Mouse (Mus musculus) limb, embryonic 14.5 days (tissue): ENCODE measurements around the gene Cntn5. TPM values are rescaled to one million over a fixed set of nuclear protein-coding genes. Genes with fewer than 3 reads are reported as not detected.

ENCODE experiments used
- ATAC-seq: fragments of 200-750 bp; cut with Nextera tagmentation; 2 replicates; pipeline ENCODE4 v1.8.0; 2017; ENCODE audit warnings: low read depth, moderate number of reproducible peaks, moderate TSS enrichment; ENCODE audit not compliant: low FRiP score
- DNase-seq: peaks from one replicate; pipeline ENCODE4 v3.0.0-alpha.2; 2015; ENCODE audit warnings: low spot score
- H3K27ac ChIP-seq: fragments of 300-500 bp; sonication (generic); replicated peaks from 2 replicates; pipeline ENCODE4 v1.5.1; 2014; ENCODE audit warnings: low read depth, mild to moderate bottlenecking, low read length, moderate library complexity, mixed read lengths
- H3K27me3 ChIP-seq: fragments of 300-500 bp; sonication (generic); 2 replicates; pipeline ENCODE4 v1.6.1; 2014; ENCODE audit warnings: low read length, mixed read lengths; ENCODE audit not compliant: control insufficient read depth, insufficient read depth
- H3K36me3 ChIP-seq: fragments of 300-500 bp; sonication (generic); 2 replicates; pipeline ENCODE4 v1.6.1; 2014; ENCODE audit warnings: mild to moderate bottlenecking, low read length, moderate library complexity, mixed read lengths; ENCODE audit not compliant: control insufficient read depth, insufficient read depth
- H3K4me1 ChIP-seq: fragments of 300-500 bp; sonication (generic); 2 replicates; pipeline ENCODE4 v1.6.1; 2014; ENCODE audit warnings: antibody characterized with exemption, low read length, mixed read lengths; ENCODE audit not compliant: control insufficient read depth, insufficient read depth
- H3K4me2 ChIP-seq: fragments of 300-500 bp; sonication (generic); replicated peaks from 2 replicates; pipeline ENCODE4 v1.6.1; 2014; ENCODE audit warnings: low read depth, mild to moderate bottlenecking, low read length, moderate library complexity; ENCODE audit not compliant: severe bottlenecking
- H3K4me3 ChIP-seq: fragments of 300-500 bp; sonication (generic); replicated peaks from 2 replicates; pipeline ENCODE4 v1.5.1; 2014; ENCODE audit warnings: low read length
- H3K9ac ChIP-seq: fragments of 300-500 bp; sonication (generic); 2 replicates; pipeline ENCODE4 v1.6.1; 2014; ENCODE audit warnings: mild to moderate bottlenecking, low read depth, low read length, moderate library complexity; ENCODE audit not compliant: severe bottlenecking
- H3K9me3 ChIP-seq: fragments of 300-500 bp; sonication (generic); 2 replicates; pipeline ENCODE4 v1.6.1; 2016; ENCODE audit warnings: low read length; ENCODE audit not compliant: control insufficient read depth
- POLR2A ChIP-seq: fragments of 200-500 bp; IDR thresholded peaks from 2 replicates; pipeline ENCODE4 v1.8.0; 2012; ENCODE audit warnings: inconsistent platforms, mild to moderate bottlenecking, moderate library complexity, borderline replicate concordance; ENCODE audit not compliant: insufficient read depth, insufficient read length; ENCODE audit errors: extremely low read depth
- WGBS: fragments of 180-500 bp; shearing (Covaris S2); extraction: QIAGEN DNeasy Blood & Tissue Kit; methylation state at CpG from one replicate; pipeline ENCODE4 v1.1.7; 2014; 5-methylcytosine and 5-hydroxymethylcytosine counted together
- polyA plus RNA-seq, 2 experiments: library from polyadenylated mRNA; depleted of rRNA in 1 of 2; stranded (reverse) in 1 of 2; unstranded in 1 of 2; fragments of >200 nt; fragmentation: Nextera tagmentation in 1 of 2; extraction: Ambion mirVana in 1 of 2; gene quantifications; 2 replicates each; pipeline versions ENCODE4 v1.2.1 to v1.2.3; 2012 to 2014

The Cntn5 gene
- polyA plus RNA-seq, 2 experiments = 0.41 to 0.87 TPM

GRCm38 (mm10) chr9:10658086-10658485 lies 246.5 kb downstream of the Cntn5 start:
- 84% methylated on average over 1 of the region's 1 CpGs for WGBS
- Histone ChIP-seq H3K9me3 (no peaks in the 10 kb centered on the region), H3K27ac (no peak overlapping the region), H3K4me2 (no peak overlapping the region), H3K4me3 (no peak overlapping the region), H3K4me1 (no peaks in the 10 kb centered on the region), H3K9ac (no peak overlapping the region), H3K36me3 (no peaks in the 10 kb centered on the region), H3K27me3 (no peaks in the 10 kb centered on the region)
- ATAC-seq (no peak), DNase-seq (no peak)
- TF ChIP-seq POLR2A = no peak

GRCm38 (mm10) chr9:10657144-10657748 lies 247.3 kb downstream of the Cntn5 start:
- no peak for TF ChIP-seq POLR2A
- DNase-seq = no peak
- H3K4me1 ChIP-seq = no peaks in the 10 kb centered on the region
- H3K27ac ChIP-seq = no peak overlapping the region
- 43% methylated on average over 4 of the region's 4 CpGs for WGBS
- no peak overlapping the region for H3K9ac ChIP-seq
- H3K9me3 ChIP-seq = no peaks in the 10 kb centered on the region
- ATAC-seq = no peak
- no peaks in the 10 kb centered on the region for H3K27me3 ChIP-seq
- H3K36me3 ChIP-seq = no peaks in the 10 kb centered on the region
- H3K4me3 ChIP-seq = no peak overlapping the region
- no peak overlapping the region for H3K4me2 ChIP-seq

DNA sequence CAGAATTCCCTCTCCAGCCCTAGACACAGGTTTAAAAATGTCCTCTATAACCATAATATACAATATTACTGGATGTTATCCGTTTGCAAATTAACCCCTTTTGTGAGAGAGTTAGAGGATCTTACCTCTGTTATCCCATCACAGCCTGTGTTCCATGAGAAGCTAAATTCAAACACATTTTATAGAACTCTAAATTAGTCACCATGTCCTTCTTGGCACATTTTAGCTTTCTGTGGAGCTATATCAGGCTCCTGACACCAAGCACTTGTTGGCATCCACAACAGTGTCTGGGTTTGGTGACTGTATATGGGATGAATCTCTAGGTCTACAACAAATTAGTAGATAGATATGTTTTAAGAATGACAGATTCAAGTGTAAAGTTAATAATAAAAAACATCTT lies 253.9 kb downstream of the Cntn5 start:
- Histone ChIP-seq H3K4me1 (no peaks in the 10 kb centered on the region), H3K9ac (no peak overlapping the region), H3K9me3 (no peaks in the 10 kb centered on the region), H3K4me3 (no peak overlapping the region), H3K4me2 (no peak overlapping the region), H3K36me3 (no peaks in the 10 kb centered on the region), H3K27ac (no peak overlapping the region), H3K27me3 (no peaks in the 10 kb centered on the region)
- WGBS = 74% methylated on average over 1 of the region's 1 CpGs
- ATAC-seq = no peak
- no peak for TF ChIP-seq POLR2A
- DNase-seq = no peak

GRCm38 (mm10) chr9:10645951-10646350 lies 258.6 kb downstream of the Cntn5 start:
- Histone ChIP-seq H3K36me3 (no peaks in the 10 kb centered on the region), H3K27me3 (no peaks in the 10 kb centered on the region), H3K27ac (no peak overlapping the region), H3K4me1 (no peaks in the 10 kb centered on the region), H3K9ac (no peak overlapping the region), H3K4me2 (no peak overlapping the region), H3K9me3 (no peaks in the 10 kb centered on the region), H3K4me3 (no peak overlapping the region)
- WGBS = 84% methylated on average over 5 of the region's 5 CpGs
- no peak for TF ChIP-seq POLR2A
- ATAC-seq = no peak
- no peak for DNase-seq

GRCm38 (mm10) chr9:10645045-10645830 lies 259.3 kb downstream of the Cntn5 start:
- Histone ChIP-seq H3K4me1 (no peaks in the 10 kb centered on the region), H3K27ac (no peak overlapping the region), H3K27me3 (no peaks in the 10 kb centered on the region), H3K4me3 (no peak overlapping the region), H3K9ac (no peak overlapping the region), H3K9me3 (no peaks in the 10 kb centered on the region), H3K36me3 (no peaks in the 10 kb centered on the region), H3K4me2 (no peak overlapping the region)
- TF ChIP-seq POLR2A = no peak
- DNase-seq (no peak), ATAC-seq (no peak)
- WGBS = 72% methylated on average over 7 of the region's 7 CpGs
